14 mouse cellular contexts compared by ENCODE assay signal in genomic region chr9:90008138-90008537, GRCm38 (mm10). TPM values are rescaled to one million over a fixed set of nuclear protein-coding genes. Genes with fewer than 3 reads are reported as not detected.
DNase-seq lines count a peak whose midpoint lies in the region; ATAC-seq and TF ChIP-seq lines count a peak whose summit lies in the region.
"Had no signal": no experiment of that assay in that cellular context is flagged by ENCODE, and none has a peak within 500 bp of the region (broad histone marks: within the 10 kb centered on the region; RNA-seq: fewer than 3 reads in every experiment).

No protein-coding gene starts in this region.

- WGBS in lung, adult 2 months = 58% methylated on average over 6 of the region's 6 CpGs

- no peak for TF ChIP-seq CTCF in lung, adult 2 months (IDR thresholded peaks at IDR 0.05; ENCODE audit: insufficient read depth, low read length)

- H3K4me3 ChIP-seq in lung, adult 2 months (replicated peaks; ENCODE audit: extremely low read depth, low read depth, low read length) = no peak overlapping the region
- H3K4me3 ChIP-seq: heart, embryonic 13.5 days; neural tube, embryonic 15.5 days had no signal

- TF ChIP-seq POLR2A in lung, adult 2 months (IDR thresholded peaks at IDR 0.05; ENCODE audit: borderline replicate concordance, extremely low read depth, low read depth, low read length) = peak; percentile 10; the same call in 1 of the 2 replicates

- intact Hi-C loops in heart, postnatal 36 days (cut with DNase I) = no loop called here

- ATAC-seq in frontal cortex, adult (ENCODE audit: low TSS enrichment) = no peak
- ATAC-seq: inflammation-experienced regulatory T-cells, adult 6 months had no signal

- H3K4me1 ChIP-seq in lung, adult 2 months (ENCODE audit: control insufficient read depth, insufficient read depth, low read length) = no peaks in the 10 kb centered on the region; the same call in 1 of the 2 replicates
- H3K4me1 ChIP-seq: neural tube, embryonic 15.5 days had no signal

- DNase-seq in heart, adult 11 months = peak; percentile 91
- no peak for DNase-seq in heart, postnatal 36 days
- DNase-seq in kidney, postnatal 4 days = peak; percentile 26 to 39
- DNase-seq in kidney, postnatal 36 days = no peak
- peak; percentile 66 for DNase-seq in lung, adult 2 months
- peak; percentile 76 to 91 for DNase-seq in lung, postnatal 4 days
- DNase-seq in thymus, postnatal 14 days = no peak
- DNase-seq: cerebellum, adult 11 months; layer of hippocampus, adult 9-11 months; retina, postnatal 1 day had no signal

RNA-seq across cellular contexts. Expression of gene Ctsh, which starts 45.8 kb away (rescaled TPM):
- total RNA-seq in heart, postnatal 36 days (2021) = 10 to 100 TPM; 56.0 to 58.4 TPM
- 95.5 and 151 TPM in 2 replicates for polyA plus RNA-seq in lung, adult 2 months (2012; rRNA removed)

Comparison
In these comparisons a context has a peak if more than half of its experiments do, and no peak if none do; other contexts are left out.
1. DNase-seq: peak in heart, adult 11 months (single experiment), kidney, postnatal 4 days (2 of 2), lung, adult 2 months (single experiment) and lung, postnatal 4 days (2 of 2); none in heart, postnatal 36 days (0 of 2), kidney, postnatal 36 days (0 of 2) and thymus, postnatal 14 days (single experiment).